Mouse (Mus musculus) megakaryocyte-erythroid progenitor cell, adult 5-6 weeks (primary cell): Measurements from ENCODE around the gene Ndnf. TPM values are rescaled to one million over a fixed set of nuclear protein-coding genes. Genes with fewer than 3 reads are reported as not detected.
A peak's percentile ranks its signal among the peaks of the same experiment; 100 is the strongest.

Experiments
- ATAC-seq: replicated peaks from 2 replicates; pipeline ENCODE4 v1.8.0; 2016; ENCODE audit warnings: mild to moderate bottlenecking, inconsistent platforms; ENCODE audit not compliant: severe bottlenecking, poor library complexity, low FRiP score, low TSS enrichment
- total RNA-seq, 2 experiments: library from RNA; stranded (forward) in 1 of 2; stranded (reverse) in 1 of 2; fragments of 200-1000, 215-1000 nt in 1 of 2; fragments of >200 nt in 1 of 2; fragmentation: Nextera tagmentation in 1 of 2; gene quantifications; 2 replicates each; pipeline ENCODE4 v1.2.3; 2014 to 2017

The Ndnf gene
- total RNA-seq (2014; fragmentation: Nextera tagmentation) (2.0 TPM in 1 of 2 replicates, not detected in the other), total RNA-seq (2017) (0.04 and 0.28 TPM in 2 replicates)

- ATAC-seq = peak; percentile 92
These were observed at the start of gene Ndnf for GRCm38 (mm10) chr6:65671451-65671850. TSS of gene Ndnf (plus strand) at chr6:65671590.

DNA sequence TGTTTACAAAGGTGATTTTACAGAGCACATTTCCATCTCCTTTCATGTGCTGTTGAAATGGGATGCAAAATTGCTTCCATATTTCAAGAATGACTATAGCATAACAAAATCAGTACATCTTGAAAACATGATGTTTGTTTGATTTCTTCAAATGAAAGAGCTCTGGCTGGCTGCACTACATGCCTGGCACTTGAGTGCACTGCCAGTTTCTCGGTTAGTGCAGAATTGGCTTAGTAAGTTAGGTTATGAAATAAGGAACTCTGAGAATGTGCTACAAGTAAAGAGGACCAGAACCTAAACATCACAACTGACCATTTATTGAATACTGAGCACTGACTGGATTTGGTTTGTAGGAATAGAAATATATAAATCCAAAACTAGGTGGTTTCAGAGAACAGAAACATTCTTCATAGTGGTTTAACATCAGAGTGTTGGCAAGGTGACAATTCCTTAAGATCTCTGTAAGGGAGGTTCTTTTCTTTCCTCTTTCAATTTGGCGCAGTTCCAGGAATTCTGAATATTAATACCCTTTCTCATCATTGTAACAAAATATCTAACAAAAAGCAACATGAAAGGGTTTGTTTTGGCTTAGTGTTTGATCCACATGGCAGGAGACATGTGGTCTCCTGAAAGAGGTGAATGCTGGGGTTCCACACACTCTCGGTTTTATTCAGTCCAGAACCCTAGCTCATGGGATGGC is 48.2 kb upstream of the Ndnf start:
- ATAC-seq = no peak

- ATAC-seq = no peak
These were observed 40.8 kb upstream of the Ndnf start for GRCm38 (mm10) chr6:65630578-65630977.

GRCm38 (mm10) chr6:65632184-65632583 is 39.2 kb upstream of the Ndnf start:
- no peak for ATAC-seq

DNA sequence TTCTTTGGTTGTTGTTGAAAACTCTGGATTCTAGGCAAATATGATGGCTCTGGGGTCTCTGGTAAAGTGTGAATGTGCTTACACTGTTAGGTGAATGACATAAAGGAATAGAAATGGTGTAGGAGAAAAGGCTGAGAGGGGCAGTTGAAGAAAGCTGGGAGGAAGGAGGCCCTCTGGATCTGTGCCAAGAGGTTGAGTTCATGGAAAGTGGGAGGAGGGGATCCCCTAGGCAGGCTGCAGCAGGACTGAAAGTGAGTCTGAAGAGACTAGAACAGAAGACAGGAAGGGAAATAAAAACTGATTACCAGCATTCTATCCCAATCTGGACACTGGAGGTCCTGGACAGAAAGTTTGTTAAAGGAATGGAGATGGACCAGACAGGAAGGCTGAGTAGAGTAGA is 29.0 kb upstream of the Ndnf start:
- ATAC-seq = no peak

GRCm38 (mm10) chr6:65644110-65644509 is 27.3 kb upstream of the Ndnf start:
- ATAC-seq = no peak

DNA sequence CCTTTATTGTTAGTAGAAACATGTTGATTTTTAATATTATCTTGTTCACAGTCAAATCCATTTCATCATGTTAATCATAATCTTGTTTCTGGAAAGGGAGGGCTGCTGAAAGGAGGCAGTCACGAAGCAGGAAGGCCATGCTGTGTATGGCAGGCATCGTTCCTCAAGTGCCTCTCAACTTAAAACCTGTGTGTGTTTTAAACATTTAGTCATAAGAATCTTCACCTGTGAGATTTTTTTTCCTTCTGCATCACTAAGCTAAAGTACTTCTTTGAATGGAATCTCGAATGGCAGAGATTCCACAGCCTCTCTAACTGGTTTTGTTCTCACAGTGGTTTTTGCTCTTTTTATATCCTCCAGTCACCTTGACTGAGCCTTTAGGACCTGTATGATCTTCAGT is 25.0 kb upstream of the Ndnf start:
- ATAC-seq = no peak

DNA sequence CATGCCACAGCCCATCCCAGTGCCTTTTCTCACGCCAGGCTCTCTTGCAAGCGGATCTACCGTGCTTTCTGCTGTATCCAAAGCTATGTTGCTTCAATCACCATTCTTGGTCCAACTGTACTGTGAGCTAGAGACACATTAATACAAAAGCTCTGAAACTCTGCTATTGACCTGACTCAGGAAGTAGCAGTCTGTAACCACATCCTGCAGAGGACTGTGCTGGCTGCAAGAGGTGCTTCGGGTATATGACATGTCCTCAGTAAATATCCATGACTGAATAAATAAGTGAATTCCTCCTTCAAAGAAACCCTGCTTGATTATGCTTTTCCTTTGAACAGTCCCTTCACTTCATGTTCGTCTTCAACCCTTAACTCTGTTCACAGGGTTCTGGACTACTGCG is 23.7 kb upstream of the Ndnf start:
- ATAC-seq = no peak

- no peak for ATAC-seq
These were observed 20.0 kb upstream of the Ndnf start for GRCm38 (mm10) chr6:65651376-65651775.

GRCm38 (mm10) chr6:65661272-65661671 is 10.1 kb upstream of the Ndnf start:
- ATAC-seq = no peak

GRCm38 (mm10) chr6:65662050-65662449 is 9.3 kb upstream of the Ndnf start:
- ATAC-seq = no peak

GRCm38 (mm10) chr6:65663990-65664389 is 7.4 kb upstream of the Ndnf start:
- ATAC-seq = no peak

DNA sequence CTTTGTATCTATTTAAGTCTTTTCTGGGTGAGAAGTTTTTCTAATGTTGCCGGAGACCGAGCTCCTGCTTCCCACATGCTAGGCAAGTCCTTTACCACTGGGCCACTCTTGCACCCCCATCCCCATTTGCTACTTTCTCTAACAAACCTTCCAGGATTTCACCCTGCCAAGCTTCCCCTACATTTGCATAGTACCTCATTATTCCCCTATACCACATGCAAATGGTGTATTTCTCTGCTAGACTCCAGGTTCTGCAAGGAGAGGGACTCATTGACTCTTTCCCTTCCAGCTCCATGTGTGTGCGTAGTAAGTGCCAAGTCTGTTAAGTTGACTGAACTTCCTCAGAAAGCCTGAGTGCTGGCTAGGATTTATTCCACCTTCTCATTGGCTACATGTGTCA is 5.1 kb upstream of the Ndnf start:
- no peak for ATAC-seq

GRCm38 (mm10) chr6:65669971-65670370 is 1.4 kb upstream of the Ndnf start:
- ATAC-seq = no peak

- no peak for ATAC-seq
These were observed 394 bp upstream of the Ndnf start for GRCm38 (mm10) chr6:65670981-65671411.

- peak; percentile 42; the same call in 1 of the 2 replicates for ATAC-seq
These were observed 991 bp downstream of the Ndnf start for GRCm38 (mm10) chr6:65672131-65673031.

DNA sequence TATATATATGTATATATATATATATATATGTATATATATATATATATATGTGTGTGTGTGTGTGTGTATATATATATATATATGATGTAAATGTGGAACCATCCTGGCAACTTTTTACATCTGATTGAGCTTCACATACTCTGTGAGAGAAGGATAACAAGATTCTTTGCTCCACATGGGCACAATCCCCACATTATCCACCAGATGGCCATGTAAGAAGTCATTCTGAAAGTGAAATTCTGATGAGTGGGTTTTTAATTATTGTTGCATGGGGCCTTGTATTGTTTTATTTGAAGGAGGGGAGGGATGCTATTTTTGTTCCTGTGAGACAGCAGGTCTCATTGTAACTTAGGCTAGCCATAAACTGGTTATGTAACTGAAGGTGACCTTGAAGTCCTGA is 22.5 kb downstream of the Ndnf start:
- no peak for ATAC-seq

DNA sequence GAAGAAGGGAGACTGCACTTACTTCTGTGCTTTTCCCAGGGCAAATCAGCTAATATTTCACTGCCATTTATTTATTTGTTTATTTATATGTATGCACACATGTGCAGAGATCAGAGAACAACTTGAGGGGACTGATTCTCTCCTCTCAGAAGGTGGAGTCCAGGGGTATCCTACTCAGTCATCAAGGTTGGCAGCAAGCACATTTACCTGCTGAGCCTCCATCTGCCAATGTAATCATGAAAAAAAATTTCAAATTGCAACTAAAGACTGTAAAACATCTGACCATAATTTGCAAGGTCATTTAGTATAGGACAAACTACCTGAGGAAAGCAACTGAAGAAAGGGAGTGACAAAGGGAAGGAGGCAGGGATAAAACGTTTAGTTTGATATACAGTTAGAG is 49.3 kb downstream of the Ndnf start:
- no peak for ATAC-seq

DNA sequence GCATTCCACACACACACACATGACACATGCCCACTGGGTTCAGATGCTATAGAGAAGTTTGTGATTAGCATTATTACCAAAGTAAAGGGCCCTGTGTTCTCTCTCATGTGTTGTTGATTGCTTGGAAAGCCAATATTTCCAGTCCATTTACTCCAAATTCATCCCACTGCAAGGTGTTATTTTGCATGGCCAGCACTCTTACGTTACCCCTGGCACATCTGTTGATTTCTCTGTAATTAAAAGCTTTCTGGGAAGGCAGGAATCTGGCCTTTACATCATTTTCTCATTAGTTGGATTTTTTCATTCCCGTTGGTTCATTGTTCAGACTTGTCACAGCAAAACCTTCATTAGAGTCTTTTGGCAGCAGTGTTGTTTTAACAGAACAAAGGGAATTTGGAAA is 54.3 kb downstream of the Ndnf start:
- no peak for ATAC-seq

- ATAC-seq = no peak
These were observed 56.9 kb downstream of the Ndnf start for GRCm38 (mm10) chr6:65728261-65728660.

DNA sequence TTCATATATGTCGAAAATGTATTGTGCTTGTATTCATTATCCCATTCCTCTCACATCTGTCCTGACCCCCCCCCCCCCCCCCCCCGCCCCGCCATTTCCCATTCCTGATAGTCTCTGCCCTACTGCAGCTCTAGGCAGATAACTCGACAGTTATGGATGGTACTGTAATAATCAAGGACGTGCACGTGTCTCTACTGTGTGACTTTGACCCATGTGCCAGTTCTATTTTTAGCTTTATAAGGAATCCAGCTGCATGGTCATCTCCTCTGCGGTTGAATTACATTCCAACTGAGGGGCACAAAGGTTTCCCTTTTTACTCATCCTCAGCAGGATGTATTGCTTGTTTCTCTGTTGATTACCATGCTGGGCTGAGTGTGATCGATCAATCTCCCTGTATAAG is 68.1 kb downstream of the Ndnf start:
- ATAC-seq = no peak
